Mouse (Mus musculus): ENCODE measurements around the gene Sh3gl3.

GRCm38 (mm10) chr7:82274975-82275374 is 101.3 kb downstream of the Sh3gl3 start:
- TF ChIP-seq GATA1 (IDR thresholded peaks at IDR 0.05; ENCODE audit: borderline replicate concordance, low read length) (no peak), FLI1 (IDR thresholded peaks at IDR 0.05; ENCODE audit: low read length) (no peak)

Measured in megakaryocyte, embryonic 14.5 days (primary cell).